18 mouse cellular contexts compared by ENCODE assay signal in the genomic region with DNA sequence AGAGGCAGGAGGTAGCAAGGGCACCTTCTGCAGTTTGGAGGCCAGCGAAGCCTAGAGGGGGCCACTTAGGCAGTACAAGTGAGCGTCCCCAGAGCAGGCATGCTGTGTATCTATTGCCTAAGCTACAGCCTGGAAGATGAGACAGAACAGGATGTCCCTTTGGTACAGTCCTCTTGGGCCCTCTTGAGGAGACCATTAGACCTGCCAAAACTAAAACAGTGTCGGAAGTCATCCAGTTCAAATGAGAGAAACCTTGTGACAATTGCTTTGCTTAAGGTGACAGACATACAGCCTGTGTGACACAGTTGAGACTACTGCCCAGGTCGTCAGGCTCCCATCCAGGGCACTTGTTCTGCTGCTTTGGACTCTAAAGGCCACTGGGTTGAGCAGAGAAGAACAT. TPM values are rescaled to one million over a fixed set of nuclear protein-coding genes. Genes with fewer than 3 reads are reported as not detected.
DNase-seq lines count a peak whose midpoint lies in the region; ATAC-seq and TF ChIP-seq lines count a peak whose summit lies in the region.
"Had no signal": no experiment of that assay in that cellular context is flagged by ENCODE, and none has a peak within 500 bp of the region (broad histone marks: within the 10 kb centered on the region; RNA-seq: fewer than 3 reads in every experiment).

No protein-coding gene starts in this region.

- TF ChIP-seq CTCF in heart, adult 2 months (IDR thresholded peaks at IDR 0.05), result peak; percentile 10; the same call in 1 of the 2 replicates
- TF ChIP-seq CTCF in midbrain, postnatal 0 days (IDR thresholded peaks at IDR 0.05), result peak; percentile 48

- no peak for TF ChIP-seq POLR2A in heart, adult 2 months (IDR thresholded peaks at IDR 0.05; ENCODE audit: insufficient read depth, low read depth, low read length)

- no peak overlapping the region for H3K9ac ChIP-seq in heart, adult 2 months (ENCODE audit: low read depth, low read length)
- no peak overlapping the region for H3K9ac ChIP-seq in midbrain, embryonic 13.5 days (replicated peaks)
- H3K9ac ChIP-seq in midbrain, embryonic 14.5 days (replicated peaks; ENCODE audit: low read length), result no peak overlapping the region
- no peak overlapping the region for H3K9ac ChIP-seq in hindbrain, embryonic 11.5 days (ENCODE audit: low read depth, low read length)
- H3K9ac ChIP-seq in midbrain, postnatal 0 days (replicated peaks; ENCODE audit: low read length, poor library complexity, severe bottlenecking), result no peak overlapping the region

- no peak for ATAC-seq in midbrain, embryonic 13.5 days
- ATAC-seq in midbrain, embryonic 14.5 days (ENCODE audit: low FRiP score, low TSS enrichment), result no peak
- ATAC-seq in hindbrain, embryonic 11.5 days (ENCODE audit: low FRiP score), result no peak
- no peak for ATAC-seq in midbrain, postnatal 0 days (ENCODE audit: low FRiP score)

- no peak for TF ChIP-seq EP300 in heart, adult 2 months (IDR thresholded peaks at IDR 0.05; ENCODE audit: insufficient read depth, low read depth, low read length)

- no peaks in the 10 kb centered on the region for H3K36me3 ChIP-seq in heart, adult 2 months (ENCODE audit: control insufficient read depth, insufficient read depth, low read length)
- H3K36me3 ChIP-seq in midbrain, embryonic 13.5 days, result no peaks in the 10 kb centered on the region
- H3K36me3 ChIP-seq in midbrain, embryonic 14.5 days (ENCODE audit: control insufficient read depth, insufficient read depth, low read length), result no peaks in the 10 kb centered on the region
- H3K36me3 ChIP-seq in hindbrain, embryonic 11.5 days (ENCODE audit: control insufficient read depth, insufficient read depth, low read length), result no peaks in the 10 kb centered on the region
- H3K36me3 ChIP-seq in midbrain, postnatal 0 days (ENCODE audit: insufficient read depth, low read length), result no peaks in the 10 kb centered on the region
- H3K36me3 ChIP-seq in heart, embryonic 10.5 days, result no peaks in the 10 kb centered on the region
- H3K36me3 ChIP-seq: embryonic facial prominence, embryonic 12.5 days; limb, embryonic 13.5 days had no signal

- 0 out of 2 replicates have a peak overlapping the region, but pooled peaks have one; percentile 4 for H3K4me2 ChIP-seq in midbrain, embryonic 13.5 days (replicated peaks)
- H3K4me2 ChIP-seq in midbrain, embryonic 14.5 days (ENCODE audit: low read length), result no peak overlapping the region
- no peak overlapping the region for H3K4me2 ChIP-seq in hindbrain, embryonic 11.5 days (replicated peaks; ENCODE audit: low read depth, low read length)
- peak overlapping the region; percentile 92 for H3K4me2 ChIP-seq in midbrain, postnatal 0 days (ENCODE audit: low read depth, low read length, poor library complexity, severe bottlenecking)

- H3K4me1 ChIP-seq in heart, adult 2 months (ENCODE audit: control insufficient read depth, insufficient read depth, low read length), result no peaks in the 10 kb centered on the region
- peaks cover 29% of the 10 kb centered on the region for H3K4me1 ChIP-seq in midbrain, embryonic 13.5 days (replicated peaks)
- H3K4me1 ChIP-seq in midbrain, embryonic 14.5 days (ENCODE audit: control insufficient read depth, insufficient read depth, low read length), result peaks cover 11% of the 10 kb centered on the region
- H3K4me1 ChIP-seq in hindbrain, embryonic 11.5 days (replicated peaks; ENCODE audit: control insufficient read depth, insufficient read depth, low read length), result no peaks in the 10 kb centered on the region
- peaks cover 5% of the 10 kb centered on the region for H3K4me1 ChIP-seq in midbrain, postnatal 0 days (ENCODE audit: insufficient read depth, low read length)
- peaks cover 28% of the 10 kb centered on the region for H3K4me1 ChIP-seq in heart, embryonic 10.5 days

- intact Hi-C loops in heart, adult 2 months (cut with DNase I), result no loop called here

- no peaks in the 10 kb centered on the region for H3K9me3 ChIP-seq in midbrain, embryonic 13.5 days
- H3K9me3 ChIP-seq in midbrain, embryonic 14.5 days (ENCODE audit: control insufficient read depth, low read length), result no peaks in the 10 kb centered on the region
- H3K9me3 ChIP-seq in hindbrain, embryonic 11.5 days (ENCODE audit: control insufficient read depth, low read length), result no peaks in the 10 kb centered on the region
- no peaks in the 10 kb centered on the region for H3K9me3 ChIP-seq in midbrain, postnatal 0 days (ENCODE audit: low read length)
- no peaks in the 10 kb centered on the region for H3K9me3 ChIP-seq in heart, embryonic 10.5 days
- H3K9me3 ChIP-seq: embryonic facial prominence, embryonic 12.5 days; limb, embryonic 13.5 days had no signal

- 58% methylated on average over 4 of the region's 4 CpGs for WGBS in heart, adult 2 months
- WGBS in midbrain, embryonic 13.5 days, result 61% methylated on average over 4 of the region's 4 CpGs
- WGBS in midbrain, embryonic 14.5 days, result 51% methylated on average over 4 of the region's 4 CpGs
- 50% methylated on average over 4 of the region's 4 CpGs for WGBS in hindbrain, embryonic 11.5 days
- WGBS in midbrain, postnatal 0 days, result 54% methylated on average over 4 of the region's 4 CpGs
- 44% methylated on average over 4 of the region's 4 CpGs for WGBS in heart, embryonic 10.5 days

- no peak overlapping the region for H3K4me3 ChIP-seq in heart, adult 2 months
- H3K4me3 ChIP-seq in midbrain, embryonic 13.5 days (replicated peaks), result 0 out of 2 replicates have a peak overlapping the region, but pooled peaks have one; percentile 1
- no peak overlapping the region for H3K4me3 ChIP-seq in midbrain, embryonic 14.5 days (replicated peaks; ENCODE audit: low read depth, low read length)
- no peak overlapping the region for H3K4me3 ChIP-seq in hindbrain, embryonic 11.5 days (ENCODE audit: low read depth, low read length)
- no peak overlapping the region for H3K4me3 ChIP-seq in midbrain, postnatal 0 days (ENCODE audit: low read depth, low read length)
- no peak overlapping the region for H3K4me3 ChIP-seq in heart, embryonic 10.5 days

- no peak for DNase-seq in heart, adult 2 months
- DNase-seq in heart, postnatal 4 days, result no peak
- DNase-seq in midbrain, embryonic 14.5 days, result no peak
- peak; percentile 23 for DNase-seq in hindbrain, embryonic 11.5 days (ENCODE audit: low spot score)
- DNase-seq in midbrain, postnatal 0 days (ENCODE audit: low spot score), result peak; percentile 48
- no peak for DNase-seq in heart, embryonic 10.5 days (ENCODE audit: low spot score)
- DNase-seq: adrenal gland, postnatal 14 days; gastrocnemius, postnatal 14 days; heart, postnatal 14 days; kidney, postnatal 14 days; lung, adult 18-20 months; thymus, postnatal 4 days had no signal

- peaks cover 10% of the 10 kb centered on the region for H3K27me3 ChIP-seq in heart, adult 2 months (ENCODE audit: control insufficient read depth, insufficient read depth, low read length)
- H3K27me3 ChIP-seq in midbrain, embryonic 13.5 days, result peaks cover 24% of the 10 kb centered on the region
- H3K27me3 ChIP-seq in midbrain, embryonic 14.5 days (ENCODE audit: control insufficient read depth, insufficient read depth, low read length), result no peaks in the 10 kb centered on the region
- peaks cover 11% of the 10 kb centered on the region; the same call in 1 of the 2 replicates for H3K27me3 ChIP-seq in hindbrain, embryonic 11.5 days (ENCODE audit: control insufficient read depth, insufficient read depth, low read length)
- H3K27me3 ChIP-seq in midbrain, postnatal 0 days (ENCODE audit: insufficient read depth, low read length), result peaks cover 6% of the 10 kb centered on the region; the same call in 1 of the 2 replicates
- peaks cover 99% of the 10 kb centered on the region for H3K27me3 ChIP-seq in heart, embryonic 10.5 days (ENCODE audit: insufficient read depth, poor library complexity, severe bottlenecking)

- no peak overlapping the region for H3K27ac ChIP-seq in heart, adult 2 months
- no peak overlapping the region for H3K27ac ChIP-seq in midbrain, embryonic 13.5 days
- H3K27ac ChIP-seq in midbrain, embryonic 14.5 days (replicated peaks; ENCODE audit: low read depth, low read length), result no peak overlapping the region
- peak overlapping the region; percentile 27 for H3K27ac ChIP-seq in hindbrain, embryonic 11.5 days (ENCODE audit: low read depth, low read length)
- H3K27ac ChIP-seq in midbrain, postnatal 0 days (ENCODE audit: low read depth, low read length), result no peak overlapping the region; the same call in 1 of the 2 replicates
- no peak overlapping the region for H3K27ac ChIP-seq in heart, embryonic 10.5 days
- H3K27ac ChIP-seq: embryonic facial prominence, embryonic 12.5 days; limb, embryonic 13.5 days had no signal

- no peaks in the 10 kb centered on the region for H3K79me2 ChIP-seq in heart, adult 2 months (replicated peaks; ENCODE audit: control insufficient read depth, insufficient read depth, low read length)

RNA-seq across cellular contexts. Expression of gene Nrl, which starts 5.2 kb away (rescaled TPM):
- total RNA-seq in heart, adult 2 months (2021), result not detected
- not detected in 2 replicates for polyA plus RNA-seq in heart, adult 2 months (2012; rRNA removed)
- not detected for total RNA-seq in heart, postnatal 4 days (2021)
- polyA plus RNA-seq in midbrain, embryonic 13.5 days (2015; fragmentation: Nextera tagmentation; extraction: Ambion mirVana), result 0.08 TPM in 1 of 2 replicates, not detected in the other
- polyA plus RNA-seq in midbrain, embryonic 14.5 days (2014; fragmentation: Nextera tagmentation; extraction: Ambion mirVana), result 0.24 TPM in 1 of 2 replicates, not detected in the other
- 0.15 and 0.20 TPM in 2 replicates for polyA plus RNA-seq in hindbrain, embryonic 11.5 days (2014; fragmentation: Nextera tagmentation; extraction: Ambion mirVana)
- 1.5 and 3.8 TPM in 2 replicates for total RNA-seq in midbrain, postnatal 0 days (2014; rRNA removed)
- 0.55 and 0.57 TPM in 2 replicates for polyA plus RNA-seq in midbrain, postnatal 0 days (2015; fragmentation: Nextera tagmentation; extraction: Ambion mirVana)
- not detected in 2 replicates for polyA plus RNA-seq in heart, embryonic 10.5 days (2016; fragmentation: Nextera tagmentation; extraction: Ambion mirVana)
- total RNA-seq: adrenal gland, postnatal 14 days; common myeloid progenitor, adult 5-6 weeks; gastrocnemius, postnatal 14 days; heart, postnatal 14 days had no signal
- polyA plus RNA-seq: embryonic facial prominence, embryonic 12.5 days; intestine, embryonic 16.5 days; limb, embryonic 13.5 days; neural tube, embryonic 11.5 days had no signal

RNA-seq across cellular contexts. Expression of gene Cpne6, which starts 9.4 kb away (rescaled TPM):
- total RNA-seq in heart, adult 2 months (2021), result not detected
- 0.25 and 0.26 TPM in 2 replicates for polyA plus RNA-seq in heart, adult 2 months (2012; rRNA removed)
- under 1 TPM in 1 of 2 experiments, not detected in 1; 0.12 TPM for total RNA-seq in heart, postnatal 4 days (2021)
- polyA plus RNA-seq in midbrain, embryonic 13.5 days (2015; fragmentation: Nextera tagmentation; extraction: Ambion mirVana), result 0.70 and 0.88 TPM in 2 replicates
- 0.74 and 1.4 TPM in 2 replicates for polyA plus RNA-seq in midbrain, embryonic 14.5 days (2014; fragmentation: Nextera tagmentation; extraction: Ambion mirVana)
- polyA plus RNA-seq in hindbrain, embryonic 11.5 days (2014; fragmentation: Nextera tagmentation; extraction: Ambion mirVana), result 1.3 and 1.6 TPM in 2 replicates
- total RNA-seq in midbrain, postnatal 0 days (2014; rRNA removed), result 9.4 and 14.7 TPM in 2 replicates
- 12.3 and 15.0 TPM in 2 replicates for polyA plus RNA-seq in midbrain, postnatal 0 days (2015; fragmentation: Nextera tagmentation; extraction: Ambion mirVana)
- 0.36 and 0.41 TPM in 2 replicates for polyA plus RNA-seq in heart, embryonic 10.5 days (2016; fragmentation: Nextera tagmentation; extraction: Ambion mirVana)
- total RNA-seq: adrenal gland, postnatal 14 days; common myeloid progenitor, adult 5-6 weeks; heart, postnatal 14 days had no signal

RNA-seq across cellular contexts. Expression of gene Pck2, which starts 20.5 kb away (rescaled TPM):
- total RNA-seq in heart, adult 2 months (2021), result 1 to 10 TPM; 9.0 to 9.4 TPM
- polyA plus RNA-seq in heart, adult 2 months (2012; rRNA removed), result 13.3 and 15.3 TPM in 2 replicates
- total RNA-seq in heart, postnatal 4 days (2021), result 10 to 100 TPM; 19.7 to 21.5 TPM
- polyA plus RNA-seq in midbrain, embryonic 13.5 days (2015; fragmentation: Nextera tagmentation; extraction: Ambion mirVana), result 16.6 and 19.5 TPM in 2 replicates
- polyA plus RNA-seq in midbrain, embryonic 14.5 days (2014; fragmentation: Nextera tagmentation; extraction: Ambion mirVana), result 15.8 and 16.2 TPM in 2 replicates
- polyA plus RNA-seq in hindbrain, embryonic 11.5 days (2014; fragmentation: Nextera tagmentation; extraction: Ambion mirVana), result 11.3 and 12.6 TPM in 2 replicates
- total RNA-seq in midbrain, postnatal 0 days (2014; rRNA removed), result 27.8 and 29.1 TPM in 2 replicates
- 18.2 and 21.6 TPM in 2 replicates for polyA plus RNA-seq in midbrain, postnatal 0 days (2015; fragmentation: Nextera tagmentation; extraction: Ambion mirVana)
- 31.5 and 32.5 TPM in 2 replicates for polyA plus RNA-seq in heart, embryonic 10.5 days (2016; fragmentation: Nextera tagmentation; extraction: Ambion mirVana)

RNA-seq across cellular contexts. Expression of gene Carmil3, which starts 29.2 kb away (rescaled TPM):
- total RNA-seq in heart, adult 2 months (2021), result 1 to 10 TPM; 1.3 to 2.0 TPM
- 3.4 and 4.8 TPM in 2 replicates for polyA plus RNA-seq in heart, adult 2 months (2012; rRNA removed)
- 1 to 10 TPM; 2.9 to 5.9 TPM for total RNA-seq in heart, postnatal 4 days (2021)
- polyA plus RNA-seq in midbrain, embryonic 13.5 days (2015; fragmentation: Nextera tagmentation; extraction: Ambion mirVana), result 17.0 and 24.5 TPM in 2 replicates
- polyA plus RNA-seq in midbrain, embryonic 14.5 days (2014; fragmentation: Nextera tagmentation; extraction: Ambion mirVana), result 34.7 and 34.8 TPM in 2 replicates
- 10.1 and 14.0 TPM in 2 replicates for polyA plus RNA-seq in hindbrain, embryonic 11.5 days (2014; fragmentation: Nextera tagmentation; extraction: Ambion mirVana)
- total RNA-seq in midbrain, postnatal 0 days (2014; rRNA removed), result 118 and 166 TPM in 2 replicates
- polyA plus RNA-seq in midbrain, postnatal 0 days (2015; fragmentation: Nextera tagmentation; extraction: Ambion mirVana), result 33.3 and 37.6 TPM in 2 replicates
- polyA plus RNA-seq in heart, embryonic 10.5 days (2016; fragmentation: Nextera tagmentation; extraction: Ambion mirVana), result 1.5 and 3.3 TPM in 2 replicates

RNA-seq across cellular contexts. Expression of gene Dcaf11, which starts 40.2 kb away (rescaled TPM):
- total RNA-seq in heart, adult 2 months (2021), result 100 to 1,000 TPM; 136 to 160 TPM
- 151 and 186 TPM in 2 replicates for polyA plus RNA-seq in heart, adult 2 months (2012; rRNA removed)
- 10 to 100 TPM; 60.8 to 63.0 TPM for total RNA-seq in heart, postnatal 4 days (2021)
- polyA plus RNA-seq in midbrain, embryonic 13.5 days (2015; fragmentation: Nextera tagmentation; extraction: Ambion mirVana), result 126 and 134 TPM in 2 replicates
- polyA plus RNA-seq in midbrain, embryonic 14.5 days (2014; fragmentation: Nextera tagmentation; extraction: Ambion mirVana), result 133 and 134 TPM in 2 replicates
- 81.5 and 85.4 TPM in 2 replicates for polyA plus RNA-seq in hindbrain, embryonic 11.5 days (2014; fragmentation: Nextera tagmentation; extraction: Ambion mirVana)
- 98.3 and 103 TPM in 2 replicates for total RNA-seq in midbrain, postnatal 0 days (2014; rRNA removed)
- 102 and 114 TPM in 2 replicates for polyA plus RNA-seq in midbrain, postnatal 0 days (2015; fragmentation: Nextera tagmentation; extraction: Ambion mirVana)
- polyA plus RNA-seq in heart, embryonic 10.5 days (2016; fragmentation: Nextera tagmentation; extraction: Ambion mirVana), result 69.9 and 75.2 TPM in 2 replicates

Comparison
In these comparisons a context has a peak if more than half of its experiments do, and no peak if none do; other contexts are left out.
1. DNase-seq: peak in hindbrain, embryonic 11.5 days (single experiment) and midbrain, postnatal 0 days (single experiment); none in heart, adult 2 months (0 of 2), heart, postnatal 4 days (single experiment), midbrain, embryonic 14.5 days (single experiment) and heart, embryonic 10.5 days (single experiment).
2. H3K4me2 ChIP-seq: peak in midbrain, embryonic 13.5 days (single experiment) and midbrain, postnatal 0 days (single experiment); none in midbrain, embryonic 14.5 days (single experiment) and hindbrain, embryonic 11.5 days (single experiment).